Mouse (Mus musculus): ENCODE results near the gene Plekhg2.

DNA sequence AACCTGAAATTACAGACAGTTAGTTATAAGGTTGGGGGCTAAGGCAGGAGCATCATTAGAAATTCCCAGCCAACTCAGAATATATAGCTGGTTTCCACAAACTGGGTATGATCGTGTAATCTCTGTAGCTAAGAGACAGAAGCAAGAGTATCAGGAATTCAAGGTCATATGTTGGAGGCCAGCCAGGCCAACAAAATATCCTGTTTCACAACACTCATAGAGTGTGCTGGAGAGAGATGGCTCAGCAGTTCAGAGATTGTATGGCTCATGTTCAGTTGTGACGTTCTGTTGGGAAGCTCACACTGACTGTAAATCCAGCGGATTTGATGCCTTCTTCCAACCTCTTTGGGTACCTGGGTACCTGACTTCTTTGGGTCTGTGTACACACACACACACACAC, 24.7 kb downstream of the Plekhg2 start:
- TF ChIP-seq CTCF (IDR thresholded peaks at IDR 0.05; ENCODE audit: extremely low read depth, insufficient read depth, insufficient read length, insufficient replicate concordance) = no peak
- no peak for TF ChIP-seq POLR2A (IDR thresholded peaks at IDR 0.05; ENCODE audit: low read depth, low read length)
